Mouse (Mus musculus) MEL (cell line): Measurements from ENCODE around the gene D5Ertd579e. TPM values are rescaled to one million over a fixed set of nuclear protein-coding genes. Genes with fewer than 3 reads are reported as not detected.

Experiments
- DNase-seq: peaks from one replicate; pipeline ENCODE4 v3.0.0; 2011; ENCODE audit warnings: low read depth, low spot score
- H3K27ac ChIP-seq: 2 replicates; pipeline ENCODE4 v1.5.1; 2012; ENCODE audit warnings: low read depth, mild to moderate bottlenecking, control low read depth, low read length, moderate library complexity; ENCODE audit not compliant: control insufficient read depth
- H3K27me3 ChIP-seq, 2 experiments: fragments of 150-350 bp in 1 of 2; sonication (generic) in 1 of 2; 2 replicates each; pipeline ENCODE4 v1.6.1; 2012; ENCODE audit warnings: low read length in 2 of 2, mild to moderate bottlenecking in 2 of 2, improper control_type of control experiment in 1 of 2, moderate library complexity in 1 of 2; ENCODE audit not compliant: insufficient read depth in 2 of 2, control insufficient read depth in 1 of 2
- H3K36me3 ChIP-seq, 2 experiments: 2 replicates each; pipeline ENCODE4 v1.6.1; 2012 to 2014; ENCODE audit warnings: low read length in 2 of 2, improper control_type of control experiment in 1 of 2, inconsistent platforms in 1 of 2, mild to moderate bottlenecking in 1 of 2; ENCODE audit not compliant: insufficient read depth in 2 of 2, control insufficient read depth in 1 of 2
- H3K4me1 ChIP-seq, 2 experiments: fragments of 150-350 bp in 1 of 2; sonication (generic) in 1 of 2; 2 replicates each; pipeline ENCODE4 v1.6.1; 2012; ENCODE audit warnings: low read length in 2 of 2, improper control_type of control experiment in 1 of 2, mild to moderate bottlenecking in 1 of 2; ENCODE audit not compliant: insufficient read depth in 2 of 2, control insufficient read depth in 1 of 2
- H3K4me3 ChIP-seq, 2 experiments: fragments of 150-350 bp in 1 of 2; sonication (generic) in 1 of 2; 2 replicates each; pipeline ENCODE4 v1.5.1; 2012; ENCODE audit warnings: low read depth in 2 of 2, low read length in 2 of 2, mild to moderate bottlenecking in 2 of 2, moderate library complexity in 2 of 2, control low read depth in 1 of 2, improper control_type of control experiment in 1 of 2; ENCODE audit not compliant: control insufficient read depth in 1 of 2, insufficient read depth in 1 of 2
- H3K79me2 ChIP-seq: 2 replicates; pipeline ENCODE4 v1.6.1; 2012; ENCODE audit warnings: mild to moderate bottlenecking, low read length, moderate library complexity; ENCODE audit not compliant: control insufficient read depth, poor library complexity, insufficient read depth
- H3K9ac ChIP-seq: 2 replicates; pipeline ENCODE4 v1.6.1; 2012; ENCODE audit warnings: low read depth, mild to moderate bottlenecking, control low read depth, low read length, moderate library complexity; ENCODE audit not compliant: control insufficient read depth, poor library complexity, severe bottlenecking
- H3K9me3 ChIP-seq: fragments of 150-350 bp; sonication (generic); replicated peaks from 2 replicates; pipeline ENCODE4 v1.6.1; 2012; ENCODE audit warnings: mild to moderate bottlenecking, low read length, improper control_type of control experiment, moderate library complexity; ENCODE audit not compliant: insufficient read depth
- BHLHE40 ChIP-seq: IDR thresholded peaks from 2 replicates; pipeline ENCODE4 v1.6.1; 2012; ENCODE audit warnings: low read depth, mild to moderate bottlenecking, inconsistent platforms, low read length, improper control_type of control experiment, borderline replicate concordance
- E2F4 ChIP-seq: IDR thresholded peaks from 2 replicates; pipeline ENCODE4 v1.6.1; 2011; ENCODE audit warnings: low read depth, low read length, improper control_type of control experiment, borderline replicate concordance
- EP300 ChIP-seq, 2 experiments: IDR thresholded peaks; 2 replicates each; pipeline ENCODE4 v1.6.1; 2011; ENCODE audit warnings: improper control_type of control experiment in 2 of 2, low read length in 2 of 2, low read depth in 1 of 2, mild to moderate bottlenecking in 1 of 2
- GABPA ChIP-seq: IDR thresholded peaks from 2 replicates; pipeline ENCODE4 v1.6.1; 2012; ENCODE audit warnings: low read depth, mild to moderate bottlenecking, inconsistent platforms, low read length, improper control_type of control experiment, moderate library complexity
- GATA1 ChIP-seq: IDR thresholded peaks from 2 replicates; pipeline ENCODE4 v1.6.1; 2011; ENCODE audit warnings: low read depth, low read length, improper control_type of control experiment
- JUND ChIP-seq: IDR thresholded peaks from 2 replicates; pipeline ENCODE4 v1.6.1; 2011; ENCODE audit warnings: low read depth, mild to moderate bottlenecking, improper control_type of control experiment, low read length
- KAT2A ChIP-seq: conservative IDR thresholded peaks from 2 replicates; pipeline ENCODE4 v1.6.1; 2012; ENCODE audit warnings: low read depth, low read length, improper control_type of control experiment, inconsistent platforms
- MAX ChIP-seq: IDR thresholded peaks from 2 replicates; pipeline ENCODE4 v1.6.1; 2011; ENCODE audit warnings: low read length, improper control_type of control experiment
- MXI1 ChIP-seq: IDR thresholded peaks from 2 replicates; pipeline ENCODE4 v1.6.1; 2011; ENCODE audit warnings: mild to moderate bottlenecking, low read depth, low read length, improper control_type of control experiment
- MYB ChIP-seq: IDR thresholded peaks from 2 replicates; pipeline ENCODE4 v1.6.1; 2011; ENCODE audit warnings: mild to moderate bottlenecking, low read depth, low read length, improper control_type of control experiment
- MYC ChIP-seq: IDR thresholded peaks from 2 replicates; pipeline ENCODE4 v1.6.1; 2011; ENCODE audit warnings: low read depth, mild to moderate bottlenecking, low read length, improper control_type of control experiment, moderate library complexity
- NELFE ChIP-seq: IDR thresholded peaks from 2 replicates; pipeline ENCODE4 v1.6.1; 2011; ENCODE audit warnings: low read depth, low read length, improper control_type of control experiment
- POLR2A ChIP-seq, 2 experiments: IDR thresholded peaks; 2 replicates each; pipeline ENCODE4 v1.6.1; 2011 to 2012; ENCODE audit warnings: low read length in 2 of 2, mild to moderate bottlenecking in 2 of 2, control low read depth in 1 of 2, improper control_type of control experiment in 1 of 2, low read depth in 1 of 2, moderate library complexity in 1 of 2; ENCODE audit not compliant: control insufficient read depth in 1 of 2, insufficient read depth in 1 of 2, poor library complexity in 1 of 2
- POLR2AphosphoS2 ChIP-seq: IDR thresholded peaks from 2 replicates; pipeline ENCODE4 v1.6.1; 2011; ENCODE audit warnings: low read length, improper control_type of control experiment
- POLR2AphosphoS5 ChIP-seq: IDR thresholded peaks from 2 replicates; pipeline ENCODE4 v1.6.1; 2012; ENCODE audit warnings: low read depth, borderline replicate concordance, mild to moderate bottlenecking, inconsistent platforms, low read length, moderate library complexity, mixed read lengths
- RAD21 ChIP-seq: IDR thresholded peaks from 2 replicates; pipeline ENCODE4 v1.6.1; 2011; ENCODE audit warnings: mild to moderate bottlenecking, low read depth, low read length, improper control_type of control experiment
- RCOR1 ChIP-seq: IDR thresholded peaks from 2 replicates; pipeline ENCODE4 v1.6.1; 2012; ENCODE audit warnings: low read depth, mild to moderate bottlenecking, inconsistent platforms, low read length, improper control_type of control experiment
- SIN3A ChIP-seq: IDR thresholded peaks from 2 replicates; pipeline ENCODE4 v1.6.1; 2012; ENCODE audit warnings: low read length, improper control_type of control experiment, inconsistent platforms
- TAL1 ChIP-seq: IDR thresholded peaks from 2 replicates; pipeline ENCODE4 v1.6.1; 2012; ENCODE audit warnings: mild to moderate bottlenecking, inconsistent platforms, low read length, moderate library complexity, mixed read lengths
- TBP ChIP-seq: IDR thresholded peaks from 2 replicates; pipeline ENCODE4 v1.8.0; 2011; ENCODE audit warnings: low read depth, low read length, improper control_type of control experiment
- TCF12 ChIP-seq: IDR thresholded peaks from 2 replicates; pipeline ENCODE4 v1.6.1; 2014; ENCODE audit warnings: low read depth, mild to moderate bottlenecking, inconsistent platforms, low read length, improper control_type of control experiment, moderate library complexity
- UBTF ChIP-seq: IDR thresholded peaks from 2 replicates; pipeline ENCODE4 v1.6.1; 2012; ENCODE audit warnings: low read depth, mild to moderate bottlenecking, inconsistent platforms, low read length, improper control_type of control experiment, moderate library complexity, borderline replicate concordance; ENCODE audit not compliant: insufficient read depth
- USF2 ChIP-seq, 2 experiments: IDR thresholded peaks; 2 replicates each; pipeline ENCODE4 v1.6.1; 2011 to 2012; ENCODE audit warnings: improper control_type of control experiment in 2 of 2, low read length in 2 of 2, borderline replicate concordance in 1 of 2, inconsistent platforms in 1 of 2, low read depth in 1 of 2, mild to moderate bottlenecking in 1 of 2; ENCODE audit not compliant: insufficient read depth in 1 of 2
- ZC3H11A ChIP-seq: IDR thresholded peaks from 2 replicates; pipeline ENCODE4 v1.6.1; 2012; ENCODE audit warnings: low read depth, mild to moderate bottlenecking, inconsistent platforms, low read length, improper control_type of control experiment
- ZKSCAN1 ChIP-seq: IDR thresholded peaks from 2 replicates; pipeline ENCODE4 v1.6.1; 2012; ENCODE audit warnings: low read depth, mild to moderate bottlenecking, inconsistent platforms, low read length, improper control_type of control experiment, moderate library complexity
- ZMIZ1 ChIP-seq: IDR thresholded peaks from 2 replicates; pipeline ENCODE4 v1.6.1; 2012; ENCODE audit warnings: low read depth, mild to moderate bottlenecking, inconsistent platforms, low read length, improper control_type of control experiment, moderate library complexity
- ZNF384 ChIP-seq: IDR thresholded peaks from 2 replicates; pipeline ENCODE4 v1.6.1; 2012; ENCODE audit warnings: low read depth, mild to moderate bottlenecking, inconsistent platforms, low read length, improper control_type of control experiment
- polyA plus RNA-seq, 2 experiments: library from polyadenylated mRNA; stranded (reverse) in 1 of 2; unstranded in 1 of 2; fragments of >175 nt in 1 of 2; fragments of >200 nt in 1 of 2; gene quantifications; 2 replicates each; pipeline versions ENCODE4 v1.2.1 to v1.2.4; 2012; ENCODE audit warnings: low replicate concordance in 2 of 2, low read depth in 1 of 2; ENCODE audit not compliant: insufficient read length in 2 of 2, insufficient read depth in 1 of 2, missing spikeins in 1 of 2
- total RNA-seq: library from RNA; depleted of rRNA; stranded (reverse); fragments of 300-350 nt; gene quantifications from 2 replicates; pipeline ENCODE4 v1.2.3, GENCODE M21; 2012

D5Ertd579e gene
- total and polyA plus RNA-seq, 3 experiments: 15.9 to 31.1 TPM; not detected in 1

GRCm38 (mm10) chr5:36713693-36714092, 17.9 kb upstream of the D5Ertd579e start:
- Histone ChIP-seq H3K4me3 (peak overlapping the region; percentile 66 to 82; a peak in 2 of 4 replicates), H3K79me2 (no peaks in the 10 kb centered on the region; the same call in 1 of the 2 replicates), H3K4me1 (peaks cover 10 to 27% of the 10 kb centered on the region in 2 experiments), H3K36me3 (peaks cover 0 to 19% of the 10 kb centered on the region in 2 experiments; a peak in 2 of 4 replicates), H3K9ac (peak overlapping the region; percentile 69), H3K9me3 (no peaks in the 10 kb centered on the region), H3K27me3 (no peaks in the 10 kb centered on the region), H3K27ac (peak overlapping the region; percentile 48; the same call in 1 of the 2 replicates)
- no peak for TF ChIP-seq MYB
- peak; percentile 9; the same call in 1 of the 2 replicates for TF ChIP-seq GATA1
- TF ChIP-seq TAL1: peak; percentile 40
- no peak for TF ChIP-seq GABPA
- DNase-seq: peak; percentile 51

GRCm38 (mm10) chr5:36712553-36713534, 17.0 kb upstream of the D5Ertd579e start:
- Histone ChIP-seq H3K27me3 (no peaks in the 10 kb centered on the region), H3K79me2 (no peaks in the 10 kb centered on the region; the same call in 1 of the 2 replicates), H3K36me3 (peaks cover 0 to 19% of the 10 kb centered on the region in 2 experiments; a peak in 2 of 4 replicates), H3K9me3 (no peaks in the 10 kb centered on the region), H3K4me1 (peaks cover 10 to 27% of the 10 kb centered on the region in 2 experiments), H3K27ac (peak overlapping the region; percentile 48), H3K4me3 (peak overlapping the region; percentile 66 to 82), H3K9ac (peak overlapping the region; percentile 69)
- peak; percentile 96 for DNase-seq
- TF ChIP-seq JUND: no peak
- peak; percentile 97 for TF ChIP-seq MXI1
- no peak for TF ChIP-seq ZNF384
- peak; percentile 25; the same call in 1 of the 2 replicates for TF ChIP-seq RCOR1
- no peak for TF ChIP-seq UBTF
- TF ChIP-seq MYB: no peak
- peak; percentile 54 for TF ChIP-seq TBP
- peak; percentile 85 for TF ChIP-seq SIN3A
- peak; percentile 40; the same call in 1 of the 2 replicates for TF ChIP-seq ZMIZ1
- TF ChIP-seq ZC3H11A: no peak
- TF ChIP-seq POLR2AphosphoS5: 0 out of 2 replicates have a peak, but pooled peaks have one; percentile 80
- no peak for TF ChIP-seq ZKSCAN1
- TF ChIP-seq USF2 (IDR thresholded peaks at IDR 0.05; ENCODE audit: borderline replicate concordance in 1 of 2, insufficient read depth in 1 of 2, low read depth in 1 of 2, low read length in 2 of 2): peak in 1 of 2 experiments; percentile 76; a peak in 2 of 4 replicates
- TF ChIP-seq TCF12: peak; percentile 62
- TF ChIP-seq MYC: peak; percentile 92
- no peak for TF ChIP-seq RAD21
- peak; percentile 66 to 86; a peak in 3 of 4 replicates for TF ChIP-seq POLR2A (IDR thresholded peaks at IDR 0.05; ENCODE audit: control insufficient read depth in 1 of 2, insufficient read depth in 1 of 2, low read depth in 1 of 2, low read length in 2 of 2, poor library complexity in 1 of 2)
- TF ChIP-seq KAT2A: no peak; the same call in 1 of the 2 replicates
- TF ChIP-seq E2F4: no peak
- peak; percentile 62; the same call in 1 of the 2 replicates for TF ChIP-seq NELFE
- peak; percentile 73; the same call in 1 of the 2 replicates for TF ChIP-seq POLR2AphosphoS2
- no peak for TF ChIP-seq BHLHE40
- TF ChIP-seq TAL1: no peak
- TF ChIP-seq EP300 (IDR thresholded peaks at IDR 0.05; ENCODE audit: low read depth in 1 of 2, low read length in 2 of 2): peak; percentile 1 to 28; a peak in 1 of 4 replicates
- no peak for TF ChIP-seq GATA1
- peak; percentile 98 for TF ChIP-seq MAX
